Mouse (Mus musculus) kidney, adult 2 months (tissue): Measurements from ENCODE around the gene Zfp386.
"Not testable (repeated sequence)": the region's sequence is repeated elsewhere in the genome, so short reads cannot be mapped to it uniquely, and the experiment has no call there.

Experiments
- CTCF ChIP-seq: fragments of 200-500 bp; conservative IDR thresholded peaks from 2 replicates; pipeline ENCODE4 v1.5.1; 2011; ENCODE audit warnings: low read depth, mild to moderate bottlenecking, control low read depth, low read length, moderate library complexity, mixed read lengths; ENCODE audit not compliant: insufficient read depth, insufficient read length
- POLR2A ChIP-seq: fragments of 200-500 bp; IDR thresholded peaks from one replicate; pipeline ENCODE4 v1.6.1; 2011; ENCODE audit warnings: low read depth, low read length, control low read depth

DNA sequence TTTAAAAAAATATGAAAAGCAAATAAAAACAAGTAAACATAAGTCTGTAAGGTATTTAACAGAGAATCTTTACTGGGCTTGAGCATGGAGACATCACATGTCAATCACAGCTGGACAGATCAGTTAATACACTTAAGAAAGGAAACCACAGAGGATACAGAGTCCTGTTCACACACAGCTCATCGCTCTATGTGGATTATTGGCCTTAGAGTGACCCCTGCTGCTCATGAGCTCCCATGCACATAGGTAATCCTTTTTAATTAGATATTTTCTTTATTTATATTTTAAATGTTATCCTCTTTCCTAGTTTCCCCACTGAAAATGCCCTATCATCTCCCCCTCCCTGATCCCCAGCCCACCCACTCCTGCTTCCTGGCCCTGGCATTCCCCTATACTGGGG, 44.6 kb upstream of the Zfp386 start:
- not testable (repeated sequence) for TF ChIP-seq CTCF, POLR2A
